Mouse (Mus musculus) ES-Bruce4 (cell line): ENCODE results near the gene Aunip.

Experiments
- CTCF ChIP-seq: IDR thresholded peaks from one replicate; pipeline ENCODE4 v1.8.1; 2011; ENCODE audit warnings: low read depth, low read length
- EP300 ChIP-seq: IDR thresholded peaks from 2 replicates; pipeline ENCODE4 v1.6.1; 2011; ENCODE audit warnings: low read depth, low read length; ENCODE audit not compliant: insufficient read depth

GRCm38 (mm10) chr4:134558570-134559113 is 47.8 kb downstream of the Aunip start:
- TF ChIP-seq CTCF = no peak
- TF ChIP-seq EP300 = no peak
